Mouse (Mus musculus) CH12.LX (cell line): ENCODE data around the gene Tmem218.

Experiments used
- CHD2 ChIP-seq: IDR thresholded peaks from 2 replicates; pipeline ENCODE4 v1.6.1; 2011; ENCODE audit warnings: low read length, improper control_type of control experiment
- CTCF ChIP-seq, 2 experiments: IDR thresholded peaks in 1 of 2; conservative IDR thresholded peaks in 1 of 2; 2 replicates each; pipeline ENCODE4 v1.5.1; 2011 to 2012; ENCODE audit warnings: low read depth in 2 of 2, low read length in 2 of 2, improper control_type of control experiment in 1 of 2, inconsistent platforms in 1 of 2, mild to moderate bottlenecking in 1 of 2, moderate library complexity in 1 of 2

DNA sequence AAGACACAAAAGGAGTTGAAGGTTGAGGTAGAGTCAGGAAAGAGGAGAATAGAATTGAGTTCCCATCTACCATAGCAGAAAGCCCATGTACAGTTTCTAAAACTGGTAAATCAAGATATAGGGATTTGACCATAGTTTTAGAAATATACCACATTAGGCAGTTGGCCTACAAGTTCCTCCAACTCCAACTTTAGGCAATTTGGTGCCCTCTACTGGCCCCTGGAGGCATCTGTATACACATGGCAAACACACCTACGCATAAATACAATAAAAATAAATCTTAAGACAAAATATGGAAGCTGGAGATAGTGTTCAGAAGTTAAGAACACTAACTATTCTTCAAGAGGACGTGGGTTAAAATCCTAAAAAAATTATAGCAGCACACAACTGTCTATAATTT is 41.1 kb upstream of the Tmem218 start:
- no peak for TF ChIP-seq CHD2
- TF ChIP-seq CTCF (conservative IDR thresholded peaks at IDR 0.05 in 1 of 2, IDR thresholded peaks at IDR 0.05 in 1 of 2; ENCODE audit: low read depth in 2 of 2, low read length in 2 of 2) = peak; percentile 13 to 68; a peak in 2 of 4 replicates
